Mouse (Mus musculus): ENCODE measurements around the gene Supt6. TPM values are rescaled to one million over a fixed set of nuclear protein-coding genes. Genes with fewer than 3 reads are reported as not detected.

Gene Supt6
- total and polyA plus RNA-seq, 3 experiments: 30.4 to 99.9 (median 65.5) TPM

GRCm38 (mm10) chr11:78176905-78177331 is 68.9 kb downstream of the Supt6 start (continued):
- no peak for TF ChIP-seq ZC3H11A (IDR thresholded peaks at IDR 0.05; ENCODE audit: low read depth, low read length)
- TF ChIP-seq ZNF384 (IDR thresholded peaks at IDR 0.05; ENCODE audit: low read depth, low read length): 0 out of 2 replicates have a peak, but pooled peaks have one; percentile 30
- peak; percentile 74; the same call in 1 of the 2 replicates for TF ChIP-seq E2F4 (IDR thresholded peaks at IDR 0.05; ENCODE audit: insufficient replicate concordance, low read depth, low read length)
- peak; percentile 43; the same call in 1 of the 2 replicates for TF ChIP-seq POLR2A (IDR thresholded peaks at IDR 0.05; ENCODE audit: low read depth, low read length)
- TF ChIP-seq CHD1 (IDR thresholded peaks at IDR 0.05; ENCODE audit: low read depth, low read length): peak; percentile 92
- TF ChIP-seq BHLHE40 (IDR thresholded peaks at IDR 0.05; ENCODE audit: low read depth, low read length): peak; percentile 71
- no peak for TF ChIP-seq SMC3 (IDR thresholded peaks at IDR 0.05; ENCODE audit: low read depth, low read length)
- no peak for TF ChIP-seq USF1 (IDR thresholded peaks at IDR 0.05; ENCODE audit: low read depth, low read length)
- peak; percentile 88 for TF ChIP-seq TCF12 (IDR thresholded peaks at IDR 0.05; ENCODE audit: low read depth, low read length)
- TF ChIP-seq MXI1 (IDR thresholded peaks at IDR 0.05; ENCODE audit: low read depth, low read length): peak; percentile 84
- peak; percentile 12; the same call in 1 of the 2 replicates for TF ChIP-seq NELFE (IDR thresholded peaks at IDR 0.05; ENCODE audit: low read depth, low read length)
- peak; percentile 80 for TF ChIP-seq RCOR1 (conservative IDR thresholded peaks at IDR 0.05; ENCODE audit: low read depth, low read length)
- no peak for TF ChIP-seq ZKSCAN1 (IDR thresholded peaks at IDR 0.05; ENCODE audit: borderline replicate concordance, low read depth, low read length)

GRCm38 (mm10) chr11:78176402-78176862 is 69.4 kb downstream of the Supt6 start, which contains the start of the genes Nek8 and Tlcd1:
Nek8 (minus strand) TSS chr11:78176675.
Tlcd1 (plus strand) TSS chr11:78176711.
- dilution Hi-C loops (cut with MboI; ENCODE audit: extremely low pct_ligation_motif_present, extremely low pct_unique_long_range_greater_than_20kb, low sequenced_read_pairs): no loop called here
- H3K4me1 ChIP-seq (ENCODE audit: control insufficient read depth in 1 of 2, insufficient read depth in 2 of 2): peaks cover 13 to 69% of the 10 kb centered on the region in 2 experiments
- peak; percentile 44; the same call in 1 of the 2 replicates for TF ChIP-seq POLR2AphosphoS2 (IDR thresholded peaks at IDR 0.05; ENCODE audit: low read depth, low read length)
- no peak for TF ChIP-seq HCFC1 (IDR thresholded peaks at IDR 0.05; ENCODE audit: low read depth, low read length)
- TF ChIP-seq MYC (IDR thresholded peaks at IDR 0.05; ENCODE audit: low read depth, low read length): no peak
- no peak for TF ChIP-seq E2F4 (IDR thresholded peaks at IDR 0.05; ENCODE audit: insufficient replicate concordance, low read depth, low read length)
- no peak for TF ChIP-seq SIN3A (IDR thresholded peaks at IDR 0.05; ENCODE audit: low read length)
- no peak for TF ChIP-seq JUN (IDR thresholded peaks at IDR 0.05; ENCODE audit: insufficient read depth, low read depth, low read length)
- peak; percentile 81 for TF ChIP-seq POLR2A (IDR thresholded peaks at IDR 0.05; ENCODE audit: low read depth, low read length)
- TF ChIP-seq MAZ (IDR thresholded peaks at IDR 0.05; ENCODE audit: low read depth, low read length): peak; percentile 34; the same call in 1 of the 2 replicates
- peak; percentile 68 for TF ChIP-seq ZMIZ1 (IDR thresholded peaks at IDR 0.05; ENCODE audit: low read depth, low read length)
- peak; percentile 92 for TF ChIP-seq NELFE (IDR thresholded peaks at IDR 0.05; ENCODE audit: low read depth, low read length)
- TF ChIP-seq EP300 (IDR thresholded peaks at IDR 0.05; ENCODE audit: low read length): no peak
- no peak for TF ChIP-seq MAFK (IDR thresholded peaks at IDR 0.05; ENCODE audit: insufficient replicate concordance, low read length)
- no peak for TF ChIP-seq MXI1 (IDR thresholded peaks at IDR 0.05; ENCODE audit: low read depth, low read length)
- TF ChIP-seq CHD1 (IDR thresholded peaks at IDR 0.05; ENCODE audit: low read depth, low read length): no peak
- no peak for TF ChIP-seq GABPA (IDR thresholded peaks at IDR 0.05; ENCODE audit: insufficient replicate concordance, low read depth, low read length)
- TF ChIP-seq TBP (conservative IDR thresholded peaks at IDR 0.05; ENCODE audit: low read depth, low read length): peak; percentile 33; the same call in 1 of the 2 replicates
- TF ChIP-seq ZNF384 (IDR thresholded peaks at IDR 0.05; ENCODE audit: low read depth, low read length): no peak
- TF ChIP-seq RAD21 (IDR thresholded peaks at IDR 0.05; ENCODE audit: low read depth, low read length): no peak
- peak; percentile 16; the same call in 1 of the 2 replicates for TF ChIP-seq ELF1 (IDR thresholded peaks at IDR 0.05; ENCODE audit: low read depth, low read length)
- no peak; the same call in 1 of the 2 replicates for TF ChIP-seq SMC3 (IDR thresholded peaks at IDR 0.05; ENCODE audit: low read depth, low read length)
- peak; percentile 89 for TF ChIP-seq NRF1 (IDR thresholded peaks at IDR 0.05; ENCODE audit: low read depth, low read length)
- TF ChIP-seq USF1 (IDR thresholded peaks at IDR 0.05; ENCODE audit: low read depth, low read length): no peak
- TF ChIP-seq MEF2A (IDR thresholded peaks at IDR 0.05; ENCODE audit: borderline replicate concordance, low read depth, low read length): no peak; the same call in none of the 2 replicates
- TF ChIP-seq USF2 (conservative IDR thresholded peaks at IDR 0.05; ENCODE audit: low read depth, low read length): no peak
- TF ChIP-seq PAX5 (IDR thresholded peaks at IDR 0.05; ENCODE audit: low read length): no peak
- no peak for TF ChIP-seq KAT2A (IDR thresholded peaks at IDR 0.05; ENCODE audit: insufficient replicate concordance, low read length)
- TF ChIP-seq ZKSCAN1 (IDR thresholded peaks at IDR 0.05; ENCODE audit: borderline replicate concordance, low read depth, low read length): no peak
- no peak for TF ChIP-seq ETS1 (conservative IDR thresholded peaks at IDR 0.05; ENCODE audit: low read depth, low read length)
- no peak for TF ChIP-seq IRF4 (IDR thresholded peaks at IDR 0.05; ENCODE audit: low read depth, low read length)
- TF ChIP-seq CTCF (conservative IDR thresholded peaks at IDR 0.05 in 1 of 2, IDR thresholded peaks at IDR 0.05 in 1 of 2; ENCODE audit: low read depth in 2 of 2, low read length in 2 of 2): no peak
- TF ChIP-seq BHLHE40 (IDR thresholded peaks at IDR 0.05; ENCODE audit: low read depth, low read length): peak; percentile 20; the same call in 1 of the 2 replicates
- no peak for TF ChIP-seq RCOR1 (conservative IDR thresholded peaks at IDR 0.05; ENCODE audit: low read depth, low read length)

More at GRCm38 (mm10) chr11:78176402-78176862, 69.4 kb downstream of the Supt6 start, which contains the start of the genes Nek8 and Tlcd1:
- H3K79me2 ChIP-seq (replicated peaks; ENCODE audit: control insufficient read depth, extremely low read depth, insufficient read depth, poor library complexity, severe bottlenecking): peaks cover 19% of the 10 kb centered on the region
- H3K9me3 ChIP-seq (replicated peaks; ENCODE audit: low read length): no peaks in the 10 kb centered on the region
- H3K9ac ChIP-seq (ENCODE audit: insufficient read depth, low read depth): peak within 1 kb of the TSS; percentile 74
- H3K4me3 ChIP-seq (replicated peaks in 1 of 3; ENCODE audit: low read depth in 2 of 3, low read length in 2 of 3, poor library complexity in 1 of 3): peak within 1 kb of the TSS; percentile 65 to 72 (median 66)
- DNase-seq (ENCODE audit: extremely low read depth): peak; percentile 98
- peaks cover 22 to 40% of the 10 kb centered on the region in 2 experiments for H3K36me3 ChIP-seq (replicated peaks in 1 of 2; ENCODE audit: control insufficient read depth in 1 of 2, insufficient read depth in 1 of 2, low read length in 1 of 2)
- H3K27ac ChIP-seq (ENCODE audit: insufficient read depth, low read depth): peak within 1 kb of the TSS; percentile 94
- in situ Hi-C loops (cut with MboI; ENCODE audit: low pct_ligation_motif_present, low pct_unique_long_range_greater_than_20kb, low sequenced_read_pairs): loop anchor here (5.0 to 10.0 kb wide), 3 partner anchors 119 to 349 kb away; no protein-coding TSS in a partner anchor
- H3K4me2 ChIP-seq (ENCODE audit: insufficient read depth, low read depth, poor library complexity, severe bottlenecking): peak within 1 kb of the TSS; percentile 73
- H3K27me3 ChIP-seq (replicated peaks): no peaks in the 10 kb centered on the region

Measured in CH12.LX (cell line).